ENCODE assay signal across 7 mouse cellular contexts in the genomic region with DNA sequence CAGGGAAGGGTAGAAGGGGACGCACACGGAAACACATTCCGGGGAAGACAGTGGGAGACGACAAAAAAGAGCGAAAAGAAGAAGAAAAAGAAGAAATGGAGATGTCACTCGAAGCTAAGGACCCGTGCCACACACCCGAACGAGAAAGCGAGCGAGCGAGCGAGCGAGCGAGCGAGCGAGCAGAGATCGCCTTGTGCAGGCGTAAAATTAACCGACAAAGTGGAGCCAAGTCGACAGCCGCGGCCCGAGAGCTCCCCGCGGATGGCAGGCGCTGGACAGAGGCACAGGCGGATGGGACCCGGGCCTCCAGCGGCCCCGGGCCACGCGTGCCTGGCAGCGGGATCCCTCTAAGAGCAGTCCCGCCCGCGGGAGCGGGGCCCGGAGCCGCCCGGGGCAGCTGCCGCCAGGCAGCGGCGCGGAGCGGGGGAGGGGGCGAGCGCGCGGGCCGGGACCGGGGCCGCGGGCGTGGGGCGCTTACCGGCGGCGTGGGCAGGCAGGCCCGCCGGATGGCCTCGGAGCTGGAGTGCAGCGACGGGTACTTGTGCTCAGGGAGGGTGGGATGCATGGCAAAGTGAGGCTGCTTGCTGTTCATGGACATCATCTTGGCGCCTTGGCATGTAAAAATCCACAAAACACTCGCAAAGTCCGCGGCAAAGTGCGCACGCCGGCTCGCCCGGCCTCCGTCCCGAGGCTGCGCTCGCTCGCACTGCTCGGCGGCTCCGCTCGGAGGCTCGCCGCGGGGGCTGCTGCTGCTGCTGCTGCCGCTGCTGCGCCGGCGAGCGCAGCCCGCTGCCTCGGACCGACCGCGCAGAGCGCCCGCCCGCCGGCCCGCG. TPM values are rescaled to one million over a fixed set of nuclear protein-coding genes. Genes with fewer than 3 reads are reported as not detected.
DNase-seq lines count a peak whose midpoint lies in the region; ATAC-seq and TF ChIP-seq lines count a peak whose summit lies in the region.

No protein-coding gene starts in this region.

- peak overlapping the region; percentile 40 for H3K4me3 ChIP-seq in thymus, adult 2 months (ENCODE audit: control insufficient read depth, insufficient read depth, low read length)
- H3K4me3 ChIP-seq in hindbrain, embryonic 13.5 days = peak overlapping the region; percentile 62
- H3K4me3 ChIP-seq in midbrain, embryonic 11.5 days (ENCODE audit: low read depth, low read length) = peak overlapping the region; percentile 54

- 4% methylated on average over 101 of the region's 101 CpGs for WGBS in thymus, adult 2 months
- WGBS in hindbrain, embryonic 13.5 days = 1% methylated on average over 98 of the region's 101 CpGs
- WGBS in midbrain, embryonic 11.5 days = under 1% methylated on average over 100 of the region's 101 CpGs

- H3K27me3 ChIP-seq in thymus, adult 2 months (ENCODE audit: control insufficient read depth, insufficient read depth, low read length) = peaks cover 31% of the 10 kb centered on the region
- peaks cover 92% of the 10 kb centered on the region for H3K27me3 ChIP-seq in hindbrain, embryonic 13.5 days
- peaks cover 91% of the 10 kb centered on the region for H3K27me3 ChIP-seq in midbrain, embryonic 11.5 days (ENCODE audit: control insufficient read depth, insufficient read depth, low read length)

- DNase-seq in thymus, adult 2 months = no peak
- DNase-seq in thymus, postnatal 25 days = no peak
- peak; percentile 40 for DNase-seq in embryo, embryonic 10.5 days (ENCODE audit: low spot score)
- peak; percentile 97 for DNase-seq in midbrain, embryonic 11.5 days (ENCODE audit: low spot score, missing footprints)
- DNase-seq in right cerebral cortex, adult 2 months (ENCODE audit: low spot score in 2 of 2) = no peak
- no peak for DNase-seq in frontal cortex, postnatal 14 days (ENCODE audit: low spot score in 2 of 2)

- H3K9me3 ChIP-seq in hindbrain, embryonic 13.5 days = no peaks in the 10 kb centered on the region
- H3K9me3 ChIP-seq in midbrain, embryonic 11.5 days (ENCODE audit: control insufficient read depth, low read length) = no peaks in the 10 kb centered on the region

- peak; percentile 66 for ATAC-seq in hindbrain, embryonic 13.5 days (ENCODE audit: low FRiP score)
- ATAC-seq in midbrain, embryonic 11.5 days (ENCODE audit: low FRiP score) = peak; percentile 51

- no peak for TF ChIP-seq POLR2A in thymus, adult 2 months (IDR thresholded peaks at IDR 0.05; ENCODE audit: control insufficient read depth, extremely low read depth, insufficient read depth, low read length, poor library complexity)

- peaks cover 18% of the 10 kb centered on the region for H3K4me1 ChIP-seq in thymus, adult 2 months (replicated peaks; ENCODE audit: control insufficient read depth, insufficient read depth, low read length)
- H3K4me1 ChIP-seq in hindbrain, embryonic 13.5 days (replicated peaks) = peaks cover 39% of the 10 kb centered on the region
- peaks cover 9% of the 10 kb centered on the region for H3K4me1 ChIP-seq in midbrain, embryonic 11.5 days (ENCODE audit: control insufficient read depth, insufficient read depth, low read length)

- TF ChIP-seq CTCF in thymus, adult 2 months (IDR thresholded peaks at IDR 0.05; ENCODE audit: borderline replicate concordance, control insufficient read depth, extremely low read depth, insufficient read depth, low read length, poor library complexity) = no peak

- H3K27ac ChIP-seq in thymus, adult 2 months (ENCODE audit: control insufficient read depth, insufficient read depth, low read length) = no peak overlapping the region
- peak overlapping the region; percentile 89 for H3K27ac ChIP-seq in hindbrain, embryonic 13.5 days
- H3K27ac ChIP-seq in midbrain, embryonic 11.5 days (ENCODE audit: low read depth, low read length) = peak overlapping the region; percentile 74

- H3K9ac ChIP-seq in hindbrain, embryonic 13.5 days = peak overlapping the region; percentile 78
- H3K9ac ChIP-seq in midbrain, embryonic 11.5 days (ENCODE audit: low read length) = peak overlapping the region; percentile 70

- H3K4me2 ChIP-seq in hindbrain, embryonic 13.5 days = peak overlapping the region; percentile 77
- peak overlapping the region; percentile 86 for H3K4me2 ChIP-seq in midbrain, embryonic 11.5 days

- H3K36me3 ChIP-seq in thymus, adult 2 months (ENCODE audit: control insufficient read depth, insufficient read depth, low read length) = no peaks in the 10 kb centered on the region
- H3K36me3 ChIP-seq in hindbrain, embryonic 13.5 days = no peaks in the 10 kb centered on the region
- no peaks in the 10 kb centered on the region for H3K36me3 ChIP-seq in midbrain, embryonic 11.5 days (ENCODE audit: control insufficient read depth, insufficient read depth, low read length)

RNA-seq across cellular contexts. Expression of gene Pou4f1, which starts 0.5 kb away (rescaled TPM):
- polyA plus RNA-seq in thymus, adult 2 months (2012; rRNA removed) = 0.14 and 0.19 TPM in 2 replicates
- polyA plus RNA-seq in hindbrain, embryonic 13.5 days (2015; fragmentation: Nextera tagmentation; extraction: Ambion mirVana) = 83.5 and 84.1 TPM in 2 replicates
- 46.9 and 56.1 TPM in 2 replicates for polyA plus RNA-seq in midbrain, embryonic 11.5 days (2014; fragmentation: Nextera tagmentation; extraction: Ambion mirVana)

RNA-seq across cellular contexts. Expression of gene Rnf219, which starts 55.1 kb away (rescaled TPM):
- 3.6 and 4.9 TPM in 2 replicates for polyA plus RNA-seq in thymus, adult 2 months (2012; rRNA removed)
- polyA plus RNA-seq in hindbrain, embryonic 13.5 days (2015; fragmentation: Nextera tagmentation; extraction: Ambion mirVana) = 35.2 and 36.0 TPM in 2 replicates
- polyA plus RNA-seq in midbrain, embryonic 11.5 days (2014; fragmentation: Nextera tagmentation; extraction: Ambion mirVana) = 36.3 and 42.8 TPM in 2 replicates

Comparison
In these comparisons a context has a peak if more than half of its experiments do, and no peak if none do; other contexts are left out.
1. DNase-seq: peak in embryo, embryonic 10.5 days (single experiment) and midbrain, embryonic 11.5 days (single experiment); none in thymus, adult 2 months (single experiment), thymus, postnatal 25 days (single experiment), right cerebral cortex, adult 2 months (0 of 2) and frontal cortex, postnatal 14 days (0 of 2).
2. RNA of gene Pou4f1, which starts 0.5 kb away (polyA plus RNA-seq): 83.5 to 84.1 TPM in hindbrain, embryonic 13.5 days and 46.9 to 56.1 TPM in midbrain, embryonic 11.5 days; 0.14 to 0.19 TPM in thymus, adult 2 months; every median in the first group is over 10 times any median in the second.
3. Peak in every context shown above with its lines, with median percentiles within 50 percentile points of each other: H3K4me3 ChIP-seq.